Mouse (Mus musculus): ENCODE measurements around the gene Itga10. TPM values are rescaled to one million over a fixed set of nuclear protein-coding genes. Genes with fewer than 3 reads are reported as not detected.

The Itga10 gene
- 0.72 and 0.86 TPM in 2 replicates for polyA plus RNA-seq (2014; fragmentation: Nextera tagmentation; extraction: Ambion mirVana)

DNA sequence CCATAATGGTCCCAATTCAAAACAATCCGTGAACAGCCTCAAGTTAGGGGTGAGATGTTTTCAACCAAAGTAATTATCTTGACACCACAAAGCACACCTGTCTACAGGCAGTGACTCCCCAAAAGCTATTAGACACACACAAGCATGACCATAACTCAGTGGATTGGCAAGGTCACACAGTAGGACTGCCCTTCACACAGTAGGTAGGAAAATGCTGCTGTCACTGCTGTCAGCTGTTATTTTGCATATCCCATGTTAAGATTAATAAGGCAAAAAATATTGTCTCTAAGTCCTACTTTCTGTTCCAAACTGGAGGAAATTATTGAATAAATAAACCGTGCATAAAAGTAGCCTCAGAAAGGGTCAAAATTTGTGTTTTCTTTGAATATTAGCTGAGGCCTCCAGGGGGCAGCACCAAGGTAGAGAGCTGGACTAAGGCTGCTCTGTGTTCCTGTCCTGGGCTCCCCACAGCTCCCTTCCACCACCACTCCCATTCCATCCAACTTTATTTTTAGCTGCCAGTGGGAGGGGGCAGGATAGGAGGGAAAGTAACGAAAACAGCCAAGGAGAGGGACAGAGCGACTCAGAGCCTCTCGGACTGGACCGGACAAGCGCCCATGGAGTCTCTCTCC is at the start of gene Itga10:
Gene Itga10, plus strand, starts transcription at position 567 of the 632 bp plus-strand sequence.
- Histone ChIP-seq H3K9ac (ENCODE audit: low read length) (no peak within 1 kb of the TSS), H3K4me1 (ENCODE audit: control insufficient read depth, insufficient read depth, low read length) (no peaks in the 10 kb centered on the region), H3K4me3 (ENCODE audit: low read depth, low read length) (no peak within 1 kb of the TSS), H3K4me2 (ENCODE audit: low read depth) (no peak within 1 kb of the TSS), H3K27ac (ENCODE audit: low read depth, low read length) (no peak within 1 kb of the TSS), H3K9me3 (ENCODE audit: control insufficient read depth, low read length) (no peaks in the 10 kb centered on the region), H3K36me3 (ENCODE audit: control insufficient read depth, insufficient read depth, low read length) (0 out of 2 replicates have a peak, but pooled peaks cover 4% of the 10 kb centered on the region), H3K27me3 (ENCODE audit: control insufficient read depth, insufficient read depth, low read length) (no peaks in the 10 kb centered on the region)
- DNase-seq (ENCODE audit: low spot score) = peak; percentile 51
- ATAC-seq (ENCODE audit: insufficient read depth, low FRiP score, low TSS enrichment) = no peak
- WGBS = 69% methylated on average over 7 of the region's 7 CpGs

DNA sequence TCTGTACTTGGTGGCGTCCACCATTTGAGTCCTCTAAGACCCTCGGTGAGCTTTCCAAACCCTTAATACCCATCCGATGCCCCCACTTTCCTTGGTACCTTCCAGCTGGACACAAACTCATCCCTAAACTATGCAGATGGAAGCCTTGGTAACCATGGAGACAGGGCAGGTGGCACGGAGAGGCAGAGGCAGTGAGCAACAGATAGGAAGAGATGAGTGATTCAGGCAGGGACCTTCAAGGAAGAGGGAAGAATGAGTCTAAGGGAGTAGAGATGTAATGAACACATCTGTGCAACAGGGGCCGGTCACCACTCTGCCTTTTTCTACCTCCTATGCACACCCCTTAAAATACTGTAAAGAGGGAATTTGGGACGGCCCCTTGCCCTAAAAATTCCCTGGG is 49.7 kb upstream of the Itga10 start:
- no peak overlapping the region; the same call in 1 of the 2 replicates for H3K4me2 ChIP-seq (ENCODE audit: low read depth)
- WGBS = 18% methylated on average over 6 of the region's 6 CpGs
- ATAC-seq (ENCODE audit: insufficient read depth, low FRiP score, low TSS enrichment) (no peak), DNase-seq (ENCODE audit: low spot score) (no peak)
- H3K4me3 ChIP-seq (ENCODE audit: low read depth, low read length) = no peak overlapping the region
- no peak overlapping the region for H3K9ac ChIP-seq (ENCODE audit: low read length)
- H3K36me3 ChIP-seq (ENCODE audit: control insufficient read depth, insufficient read depth, low read length) = no peaks in the 10 kb centered on the region
- no peak overlapping the region for H3K27ac ChIP-seq (ENCODE audit: low read depth, low read length)
- H3K27me3 ChIP-seq (ENCODE audit: control insufficient read depth, insufficient read depth, low read length) = peaks cover 6% of the 10 kb centered on the region
- no peaks in the 10 kb centered on the region for H3K9me3 ChIP-seq (ENCODE audit: control insufficient read depth, low read length)
- peaks cover 23% of the 10 kb centered on the region for H3K4me1 ChIP-seq (ENCODE audit: control insufficient read depth, insufficient read depth, low read length)

DNA sequence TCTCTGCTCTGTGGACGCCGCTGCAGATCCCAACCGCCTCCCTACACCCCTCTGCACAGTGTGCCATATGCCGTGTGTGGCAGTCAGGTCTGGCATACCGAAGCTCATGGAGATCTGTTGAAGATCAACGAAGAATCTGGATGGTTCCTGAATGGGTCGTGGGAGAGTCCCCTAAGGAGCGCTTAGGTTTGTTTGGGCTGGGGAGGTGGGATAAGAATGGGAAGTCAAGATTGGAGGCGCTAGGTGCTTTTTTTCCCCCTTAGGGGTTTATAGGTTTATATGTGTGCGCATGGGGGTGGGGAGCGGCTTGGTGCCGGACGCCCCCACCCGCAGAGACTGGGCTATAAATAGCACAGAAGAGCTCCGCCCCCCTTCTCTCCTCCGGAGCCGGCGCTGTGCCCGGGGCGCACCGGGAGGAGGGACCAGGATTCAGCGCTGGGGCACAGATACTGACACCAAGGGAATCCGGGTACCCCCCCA is 49.1 kb upstream of the Itga10 start, which contains the start of gene Ankrd34a:
Gene Ankrd34a, plus strand, starts transcription at position 409 of the 480 bp plus-strand sequence.
- H3K27me3 ChIP-seq (ENCODE audit: control insufficient read depth, insufficient read depth, low read length) = peaks cover 6% of the 10 kb centered on the region
- H3K4me3 ChIP-seq (ENCODE audit: low read depth, low read length) = peak within 1 kb of the TSS; percentile 51
- peaks cover 23% of the 10 kb centered on the region for H3K4me1 ChIP-seq (ENCODE audit: control insufficient read depth, insufficient read depth, low read length)
- WGBS = 1% methylated on average over 16 of the region's 23 CpGs
- peak within 1 kb of the TSS; percentile 52 for H3K9ac ChIP-seq (ENCODE audit: low read length)
- H3K9me3 ChIP-seq (ENCODE audit: control insufficient read depth, low read length) = no peaks in the 10 kb centered on the region
- no peak within 1 kb of the TSS for H3K27ac ChIP-seq (ENCODE audit: low read depth, low read length)
- no peak for DNase-seq (ENCODE audit: low spot score)
- no peaks in the 10 kb centered on the region for H3K36me3 ChIP-seq (ENCODE audit: control insufficient read depth, insufficient read depth, low read length)
- H3K4me2 ChIP-seq (ENCODE audit: low read depth) = peak within 1 kb of the TSS; percentile 98
- ATAC-seq (ENCODE audit: insufficient read depth, low FRiP score, low TSS enrichment) = no peak

DNA sequence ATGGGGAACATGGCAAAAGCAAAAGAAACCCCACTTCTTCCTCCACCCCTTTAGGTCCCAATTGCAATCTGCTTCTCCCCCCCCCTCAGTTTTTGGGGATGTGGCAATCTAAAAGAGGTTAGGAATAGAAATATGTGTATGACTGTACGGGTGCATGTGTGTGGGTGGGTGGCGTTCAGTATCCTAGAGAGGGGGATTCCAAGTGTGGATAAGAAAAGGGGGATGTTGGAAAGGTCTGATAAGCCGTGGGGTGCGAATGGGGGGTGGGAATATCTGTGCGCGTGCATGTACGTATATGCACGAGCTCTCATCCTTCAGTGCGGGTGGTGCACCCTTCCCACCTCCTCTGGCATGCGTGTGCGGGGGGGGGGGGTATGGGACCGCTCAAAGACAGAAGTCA is 48.5 kb upstream of the Itga10 start:
- H3K27me3 ChIP-seq (ENCODE audit: control insufficient read depth, insufficient read depth, low read length) = peaks cover 6% of the 10 kb centered on the region
- peak overlapping the region; percentile 98 for H3K4me2 ChIP-seq (ENCODE audit: low read depth)
- 4% methylated on average over 9 of the region's 12 CpGs for WGBS
- H3K9me3 ChIP-seq (ENCODE audit: control insufficient read depth, low read length) = no peaks in the 10 kb centered on the region
- no peak for DNase-seq (ENCODE audit: low spot score)
- peak overlapping the region; percentile 51 for H3K4me3 ChIP-seq (ENCODE audit: low read depth, low read length)
- peak overlapping the region; percentile 52 for H3K9ac ChIP-seq (ENCODE audit: low read length)
- H3K36me3 ChIP-seq (ENCODE audit: control insufficient read depth, insufficient read depth, low read length) = no peaks in the 10 kb centered on the region
- peaks cover 24% of the 10 kb centered on the region for H3K4me1 ChIP-seq (ENCODE audit: control insufficient read depth, insufficient read depth, low read length)
- ATAC-seq (ENCODE audit: insufficient read depth, low FRiP score, low TSS enrichment) = no peak
- H3K27ac ChIP-seq (ENCODE audit: low read depth, low read length) = no peak overlapping the region

DNA sequence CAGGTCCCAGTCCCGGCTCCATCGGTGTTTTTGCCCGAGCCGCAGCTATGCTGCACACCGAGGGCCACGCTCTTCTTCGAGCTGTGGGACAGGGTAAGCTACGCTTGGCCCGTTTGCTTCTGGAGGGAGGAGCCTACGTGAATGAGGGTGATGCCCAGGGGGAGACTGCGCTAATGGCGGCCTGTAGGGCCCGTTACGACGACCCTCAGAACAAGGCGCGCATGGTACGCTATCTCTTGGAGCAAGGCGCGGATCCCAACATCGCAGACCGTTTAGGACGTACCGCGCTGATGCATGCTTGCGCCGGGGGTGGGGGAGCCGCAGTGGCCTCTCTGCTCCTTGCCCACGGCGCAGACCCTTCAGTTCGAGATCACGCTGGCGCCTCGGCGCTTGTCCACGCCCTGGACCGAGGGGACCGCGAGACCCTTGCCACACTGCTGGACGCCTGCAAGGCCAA is 47.9 kb upstream of the Itga10 start:
- Histone ChIP-seq H3K27me3 (ENCODE audit: control insufficient read depth, insufficient read depth, low read length) (peaks cover 6% of the 10 kb centered on the region), H3K4me2 (ENCODE audit: low read depth) (peak overlapping the region; percentile 98), H3K4me1 (ENCODE audit: control insufficient read depth, insufficient read depth, low read length) (peaks cover 30% of the 10 kb centered on the region), H3K9ac (ENCODE audit: low read length) (peak overlapping the region; percentile 52), H3K27ac (ENCODE audit: low read depth, low read length) (no peak overlapping the region), H3K36me3 (ENCODE audit: control insufficient read depth, insufficient read depth, low read length) (no peaks in the 10 kb centered on the region), H3K4me3 (ENCODE audit: low read depth, low read length) (peak overlapping the region; percentile 51), H3K9me3 (ENCODE audit: control insufficient read depth, low read length) (no peaks in the 10 kb centered on the region)
- whole genome bisulfite sequencing = under 1% methylated on average over 40 of the region's 40 CpGs
- no peak for ATAC-seq (ENCODE audit: insufficient read depth, low FRiP score, low TSS enrichment)
- peak; percentile 71 for DNase-seq (ENCODE audit: low spot score)

DNA sequence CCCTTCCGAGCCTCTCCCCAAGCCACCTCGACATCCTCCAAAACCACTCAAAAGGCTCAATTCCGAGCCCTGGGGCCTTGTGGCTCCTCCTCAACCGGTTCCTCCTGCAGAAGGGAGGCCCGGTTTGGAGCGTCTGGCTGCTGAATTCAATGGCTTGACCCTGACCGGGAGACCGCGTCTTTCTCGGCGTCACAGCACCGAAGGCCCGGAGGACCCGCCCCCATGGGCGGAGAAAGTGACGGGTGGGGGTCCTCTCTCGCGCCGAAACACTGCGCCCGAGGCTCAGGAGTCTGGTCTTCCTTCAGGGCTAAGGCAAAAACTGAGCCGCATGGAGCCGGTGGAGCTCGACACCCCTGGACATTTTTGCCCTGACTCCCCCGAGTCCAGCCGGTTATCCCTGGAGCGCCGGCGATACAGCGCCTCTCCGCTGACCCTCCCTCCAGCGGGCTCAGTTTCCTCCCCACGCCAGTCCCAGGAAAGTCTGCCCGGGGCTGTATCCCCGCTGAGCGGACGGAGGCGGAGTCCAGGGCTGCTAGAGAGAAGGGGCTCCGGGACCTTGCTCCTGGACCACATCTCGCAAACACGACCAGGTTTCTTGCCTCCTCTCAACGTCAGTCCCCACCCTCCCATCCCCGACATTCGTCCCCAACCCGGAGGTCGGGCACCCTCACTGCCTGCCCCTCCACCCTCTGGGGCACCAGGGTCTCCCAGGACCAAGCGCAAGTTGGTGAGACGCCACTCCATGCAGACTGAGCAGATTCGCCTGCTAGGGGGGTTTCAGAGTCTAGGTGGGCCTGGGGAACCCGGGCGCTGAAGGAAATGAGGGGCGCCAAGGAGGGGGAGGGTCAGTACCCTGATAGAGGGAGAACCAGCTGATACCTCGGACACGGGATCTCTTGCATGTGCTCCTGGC is 47.0 kb upstream of the Itga10 start:
- Histone ChIP-seq H3K9ac (ENCODE audit: low read length) (peak overlapping the region; percentile 52), H3K36me3 (ENCODE audit: control insufficient read depth, insufficient read depth, low read length) (no peaks in the 10 kb centered on the region), H3K4me3 (ENCODE audit: low read depth, low read length) (peak overlapping the region; percentile 51), H3K9me3 (ENCODE audit: control insufficient read depth, low read length) (no peaks in the 10 kb centered on the region), H3K4me1 (ENCODE audit: control insufficient read depth, insufficient read depth, low read length) (peaks cover 39% of the 10 kb centered on the region), H3K27me3 (ENCODE audit: control insufficient read depth, insufficient read depth, low read length) (peaks cover 6% of the 10 kb centered on the region), H3K4me2 (ENCODE audit: low read depth) (peak overlapping the region; percentile 98), H3K27ac (ENCODE audit: low read depth, low read length) (peak overlapping the region; percentile 42; the same call in 1 of the 2 replicates)
- under 1% methylated on average over 54 of the region's 54 CpGs for WGBS
- DNase-seq (ENCODE audit: low spot score) (peak; percentile 86), ATAC-seq (ENCODE audit: insufficient read depth, low FRiP score, low TSS enrichment) (no peak)

DNA sequence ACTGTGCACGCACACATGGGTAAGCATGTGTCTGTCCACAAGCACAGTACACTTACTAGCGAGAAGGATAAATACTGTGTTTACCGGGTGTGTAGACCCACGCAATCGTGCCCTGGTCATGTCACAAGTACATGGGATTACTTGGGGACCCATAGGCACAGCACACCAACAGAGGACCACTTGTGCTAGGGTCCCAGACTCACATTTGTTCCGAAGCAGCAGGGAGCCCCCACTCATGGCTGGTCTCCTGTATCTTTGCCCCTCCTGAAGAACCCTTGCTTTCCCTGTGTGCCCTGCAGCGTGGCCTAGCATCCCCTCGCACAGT is 46.4 kb upstream of the Itga10 start:
- Histone ChIP-seq H3K27ac (ENCODE audit: low read depth, low read length) (no peak overlapping the region), H3K4me2 (ENCODE audit: low read depth) (peak overlapping the region; percentile 98), H3K4me1 (ENCODE audit: control insufficient read depth, insufficient read depth, low read length) (peaks cover 39% of the 10 kb centered on the region), H3K36me3 (ENCODE audit: control insufficient read depth, insufficient read depth, low read length) (no peaks in the 10 kb centered on the region), H3K9me3 (ENCODE audit: control insufficient read depth, low read length) (no peaks in the 10 kb centered on the region), H3K4me3 (ENCODE audit: low read depth, low read length) (peak overlapping the region; percentile 51), H3K27me3 (ENCODE audit: control insufficient read depth, insufficient read depth, low read length) (peaks cover 6% of the 10 kb centered on the region), H3K9ac (ENCODE audit: low read length) (0 out of 2 replicates have a peak overlapping the region, but pooled peaks have one; percentile 14)
- no peak for DNase-seq (ENCODE audit: low spot score)
- ATAC-seq (ENCODE audit: insufficient read depth, low FRiP score, low TSS enrichment) = no peak
- WGBS = 37% methylated on average over 8 of the region's 8 CpGs

DNA sequence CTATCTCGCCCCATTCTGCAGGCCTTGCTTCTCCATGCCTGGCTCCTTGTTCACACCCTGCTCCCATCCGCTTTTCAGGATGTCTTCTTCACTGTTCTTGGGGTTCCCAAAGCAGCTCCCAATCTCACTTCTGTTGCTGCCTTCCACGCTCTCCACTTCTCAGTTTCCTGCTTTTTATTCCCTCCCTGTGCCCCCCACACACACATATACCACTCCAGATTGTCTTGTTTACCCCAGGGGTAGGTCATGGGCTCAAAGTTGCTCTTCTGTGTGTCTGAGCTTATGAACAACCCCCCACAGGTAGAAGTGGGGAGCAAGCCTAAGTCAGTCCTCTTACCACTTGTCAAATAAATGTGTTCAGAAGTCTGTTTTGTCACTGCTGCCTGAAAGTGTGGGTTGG is 46.0 kb upstream of the Itga10 start:
- Histone ChIP-seq H3K27me3 (ENCODE audit: control insufficient read depth, insufficient read depth, low read length) (peaks cover 6% of the 10 kb centered on the region), H3K4me1 (ENCODE audit: control insufficient read depth, insufficient read depth, low read length) (peaks cover 39% of the 10 kb centered on the region), H3K9ac (ENCODE audit: low read length) (no peak overlapping the region), H3K9me3 (ENCODE audit: control insufficient read depth, low read length) (no peaks in the 10 kb centered on the region), H3K4me2 (ENCODE audit: low read depth) (peak overlapping the region; percentile 98), H3K36me3 (ENCODE audit: control insufficient read depth, insufficient read depth, low read length) (no peaks in the 10 kb centered on the region), H3K4me3 (ENCODE audit: low read depth, low read length) (no peak overlapping the region; the same call in 1 of the 2 replicates), H3K27ac (ENCODE audit: low read depth, low read length) (no peak overlapping the region)
- no peak for ATAC-seq (ENCODE audit: insufficient read depth, low FRiP score, low TSS enrichment)
- WGBS = 64% methylated on average over 3 of the region's 3 CpGs
- DNase-seq (ENCODE audit: low spot score) = no peak

All from neural tube, embryonic 11.5 days (tissue).